Mouse (Mus musculus) liver, embryonic 14.5 days (tissue): ENCODE data around the gene Sh2d4b. TPM values are rescaled to one million over a fixed set of nuclear protein-coding genes. Genes with fewer than 3 reads are reported as not detected.

Source experiments
- ATAC-seq: fragments of 200-750 bp; cut with Nextera tagmentation; 2 replicates; pipeline ENCODE4 v1.8.0; 2017; ENCODE audit warnings: moderate number of reproducible peaks, mild to moderate bottlenecking, moderate library complexity; ENCODE audit not compliant: insufficient read depth
- DNase-seq, 3 experiments: peaks; one replicate each; pipeline ENCODE4 v3.0.0-alpha.2; 2012 to 2013; ENCODE audit warnings: low read depth in 3 of 3, low spot score in 3 of 3
- H3K27ac ChIP-seq: fragments of 300-500 bp; sonication (generic); 2 replicates; pipeline ENCODE4 v1.5.1; 2014; ENCODE audit warnings: moderate library complexity, mild to moderate bottlenecking, control low read depth, inconsistent platforms
- H3K27me3 ChIP-seq: fragments of 300-500 bp; sonication (generic); 2 replicates; pipeline ENCODE4 v1.6.1; 2014; ENCODE audit warnings: mild to moderate bottlenecking, low read length, moderate library complexity; ENCODE audit not compliant: control insufficient read depth, insufficient read depth
- H3K36me3 ChIP-seq: fragments of 300-500 bp; sonication (generic); replicated peaks from 2 replicates; pipeline ENCODE4 v1.6.1; 2014; ENCODE audit warnings: low read depth; ENCODE audit not compliant: control insufficient read depth, insufficient read depth
- H3K4me1 ChIP-seq, 2 experiments: fragments of 200-500 bp in 1 of 2; fragments of 300-500 bp in 1 of 2; sonication (generic) in 1 of 2; replicated peaks; 2 replicates each; pipeline ENCODE4 v1.6.1; 2012 to 2014; ENCODE audit warnings: antibody characterized with exemption in 1 of 2, inconsistent platforms in 1 of 2, low read length in 1 of 2; ENCODE audit not compliant: control insufficient read depth in 2 of 2, insufficient read depth in 2 of 2
- H3K4me2 ChIP-seq: fragments of 300-500 bp; sonication (generic); 2 replicates; pipeline ENCODE4 v1.6.1; 2014; ENCODE audit warnings: low read depth, mild to moderate bottlenecking, control low read depth, moderate library complexity
- H3K4me3 ChIP-seq, 2 experiments: fragments of 200-500 bp in 1 of 2; fragments of 300-500 bp in 1 of 2; sonication (generic) in 1 of 2; 2 replicates each; pipeline ENCODE4 v1.5.1; 2012 to 2014; ENCODE audit warnings: low read depth in 2 of 2, low read length in 2 of 2, mild to moderate bottlenecking in 2 of 2, control low read depth in 1 of 2, inconsistent platforms in 1 of 2, moderate library complexity in 1 of 2; ENCODE audit not compliant: insufficient read depth in 1 of 2
- H3K9ac ChIP-seq: fragments of 300-500 bp; sonication (generic); replicated peaks from 2 replicates; pipeline ENCODE4 v1.6.1; 2014; ENCODE audit warnings: mild to moderate bottlenecking, control low read depth, moderate library complexity
- H3K9me3 ChIP-seq: fragments of 300-500 bp; sonication (generic); 2 replicates; pipeline ENCODE4 v1.6.1; 2016; ENCODE audit warnings: low read length, mixed read lengths; ENCODE audit not compliant: control insufficient read depth
- CTCF ChIP-seq: IDR thresholded peaks from 2 replicates; pipeline ENCODE4 v1.5.1; 2016; ENCODE audit warnings: antibody characterized with exemption, low read depth, control low read depth
- EP300 ChIP-seq: IDR thresholded peaks from 2 replicates; pipeline ENCODE4 v1.6.1; 2016; ENCODE audit warnings: antibody characterized with exemption, low read depth
- WGBS: fragments of 180-500 bp; shearing (Covaris S2); extraction: QIAGEN DNeasy Blood & Tissue Kit; methylation state at CpG from one replicate; pipeline ENCODE4 v1.1.7; 2014; ENCODE audit not compliant: insufficient replicate concordance; 5-methylcytosine and 5-hydroxymethylcytosine counted together
- polyA plus RNA-seq, 2 experiments: library from polyadenylated mRNA; depleted of rRNA in 1 of 2; stranded (reverse) in 1 of 2; unstranded in 1 of 2; fragments of >200 nt; fragmentation: Nextera tagmentation in 1 of 2; extraction: Ambion mirVana in 1 of 2; gene quantifications; 2 replicates each; pipeline versions ENCODE4 v1.2.1 to v1.2.3; 2012 to 2014

The Sh2d4b gene
- polyA plus RNA-seq, 2 experiments: 0.08 to 0.23 TPM

DNA sequence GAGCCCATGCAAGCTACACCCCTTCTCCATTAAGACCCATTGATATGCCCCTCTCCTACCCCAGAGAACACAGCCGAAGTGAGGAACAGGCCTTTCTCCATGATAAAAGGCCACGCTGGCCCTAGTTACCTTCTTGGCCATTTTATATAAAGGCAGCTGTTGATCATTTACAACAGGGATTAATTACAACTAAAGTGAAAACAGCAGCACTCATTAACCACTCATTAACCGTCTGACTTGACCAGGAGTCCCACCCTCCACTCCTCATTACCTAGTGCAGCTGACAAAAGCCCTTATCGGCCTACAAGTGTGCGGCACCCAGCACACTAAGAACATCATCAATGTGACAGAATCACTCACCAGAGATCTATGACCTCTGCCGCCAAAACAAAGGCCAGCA is 20.6 kb upstream of the Sh2d4b start:
- H3K4me1 ChIP-seq: peaks cover 0 to 6% of the 10 kb centered on the region in 2 experiments; a peak in 2 of 4 replicates
- WGBS: 88% methylated on average over 6 of the region's 6 CpGs
- no peak for ATAC-seq

DNA sequence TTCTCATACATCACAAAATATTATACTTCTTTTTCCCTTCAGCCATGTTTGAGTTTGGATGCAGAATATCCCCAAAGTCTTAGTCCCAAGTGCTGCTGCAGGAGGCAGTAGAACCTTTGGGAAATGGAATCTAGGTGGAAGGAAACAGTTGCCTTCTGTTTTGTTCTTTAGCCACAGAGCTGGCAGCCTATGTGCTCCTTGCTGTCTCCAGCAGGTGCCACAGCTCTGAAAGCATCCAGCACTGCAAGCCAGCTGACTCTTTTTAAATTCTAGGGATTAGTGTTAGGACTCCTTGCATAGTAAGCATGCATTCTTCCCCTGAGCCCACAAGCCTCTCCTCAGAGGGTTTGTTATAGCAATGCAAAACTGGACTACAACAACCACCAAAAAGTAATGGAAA is 18.5 kb upstream of the Sh2d4b start:
- ATAC-seq: no peak
- Histone ChIP-seq H3K9ac (no peak overlapping the region), H3K9me3 (no peaks in the 10 kb centered on the region), H3K4me2 (no peak overlapping the region), H3K27ac (no peak overlapping the region), H3K36me3 (peaks cover 38% of the 10 kb centered on the region), H3K4me3 (no peak overlapping the region), H3K27me3 (no peaks in the 10 kb centered on the region), H3K4me1 (peaks cover 0 to 3% of the 10 kb centered on the region in 2 experiments; a peak in 2 of 4 replicates)
- no peak for TF ChIP-seq CTCF
- TF ChIP-seq EP300: no peak
- no peak for DNase-seq

More for the DNA sequence above, 20.6 kb upstream of the Sh2d4b start:
- H3K36me3 ChIP-seq: peaks cover 25% of the 10 kb centered on the region
- no peak overlapping the region for H3K4me2 ChIP-seq
- no peak for DNase-seq
- no peak overlapping the region for H3K27ac ChIP-seq
- no peaks in the 10 kb centered on the region for H3K27me3 ChIP-seq
- TF ChIP-seq EP300: no peak
- TF ChIP-seq CTCF: no peak
- no peak overlapping the region for H3K9ac ChIP-seq
- H3K9me3 ChIP-seq: no peaks in the 10 kb centered on the region
- no peak overlapping the region for H3K4me3 ChIP-seq

DNA sequence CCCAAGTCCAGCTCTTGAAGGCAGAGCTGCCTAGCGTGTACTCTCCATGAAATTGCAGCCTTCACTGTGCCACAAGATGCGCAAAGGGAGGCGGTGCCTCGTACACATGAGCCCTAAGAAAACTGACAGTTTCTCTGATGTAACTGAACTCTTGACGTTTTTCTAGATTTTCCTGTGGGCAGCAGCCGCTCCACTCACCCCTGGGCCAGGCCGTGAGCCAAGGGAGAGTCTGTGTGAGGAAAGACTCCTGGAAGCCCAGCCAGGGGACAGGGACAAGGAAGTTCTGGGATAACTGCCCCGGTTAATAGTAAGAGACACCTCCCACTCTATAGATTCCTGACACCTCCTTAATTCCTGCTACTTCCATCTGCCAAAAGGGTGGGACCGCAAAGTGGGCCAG is 15.7 kb upstream of the Sh2d4b start:
- 77% methylated on average over 9 of the region's 9 CpGs for WGBS
- H3K36me3 ChIP-seq: peaks cover 25% of the 10 kb centered on the region

DNA sequence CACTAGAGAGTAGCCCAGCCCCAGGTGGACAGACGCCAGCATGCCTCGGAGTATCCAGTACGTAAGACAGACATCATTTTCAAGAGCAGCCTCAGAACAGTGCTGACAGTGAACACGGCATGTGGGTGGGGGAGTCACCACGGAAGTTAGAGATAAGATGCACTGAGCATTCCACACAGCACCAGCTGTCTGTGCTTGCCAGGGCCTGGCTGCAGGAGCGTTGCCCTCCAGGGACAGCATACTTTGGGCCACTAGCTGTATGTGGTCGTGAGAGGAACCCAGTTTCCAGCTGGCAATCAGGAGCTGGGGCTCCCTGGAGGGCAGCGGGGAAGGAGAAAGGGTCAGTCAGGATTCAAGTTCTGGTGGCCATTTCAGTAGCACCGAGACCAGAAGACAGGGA is 13.7 kb upstream of the Sh2d4b start:
- TF ChIP-seq EP300 (no peak), CTCF (no peak)
- WGBS: 35% methylated on average over 9 of the region's 9 CpGs

More for the DNA sequence above, 15.7 kb upstream of the Sh2d4b start:
- no peak for TF ChIP-seq EP300
- TF ChIP-seq CTCF: no peak
- Histone ChIP-seq H3K4me2 (no peak overlapping the region), H3K9me3 (no peaks in the 10 kb centered on the region), H3K27ac (no peak overlapping the region), H3K27me3 (no peaks in the 10 kb centered on the region), H3K4me1 (peaks cover 0 to 4% of the 10 kb centered on the region in 2 experiments; a peak in 2 of 4 replicates), H3K4me3 (no peak overlapping the region), H3K9ac (no peak overlapping the region)
- DNase-seq: no peak
- no peak for ATAC-seq

DNA sequence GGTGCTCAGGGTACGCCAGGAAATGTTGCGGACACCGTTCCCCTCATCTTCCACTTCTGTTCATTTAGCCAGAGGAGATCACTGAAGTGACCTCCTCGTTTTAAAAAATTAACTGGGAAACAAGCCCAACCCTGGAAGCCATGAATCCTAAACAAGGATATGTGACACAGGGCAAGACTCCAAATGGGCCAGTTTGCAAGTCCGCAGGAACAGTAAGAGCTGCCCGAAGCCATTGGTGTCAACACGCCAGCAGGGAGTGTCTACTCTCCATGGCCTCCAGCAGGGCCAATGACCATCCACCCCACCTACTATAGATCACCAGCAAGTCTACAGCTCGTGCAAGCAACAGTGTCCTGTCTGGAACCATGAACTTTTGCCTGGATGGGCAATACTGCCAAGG is 12.7 kb upstream of the Sh2d4b start:
- no peak overlapping the region for H3K4me2 ChIP-seq
- 75% methylated on average over 8 of the region's 8 CpGs for WGBS
- no peak overlapping the region for H3K4me3 ChIP-seq
- DNase-seq (no peak), ATAC-seq (no peak)
- H3K27me3 ChIP-seq: no peaks in the 10 kb centered on the region
- peaks cover 18% of the 10 kb centered on the region for H3K36me3 ChIP-seq
- no peak overlapping the region for H3K27ac ChIP-seq
- H3K4me1 ChIP-seq: peaks cover 0 to 12% of the 10 kb centered on the region in 2 experiments; a peak in 2 of 4 replicates
- no peak overlapping the region for H3K9ac ChIP-seq
- H3K9me3 ChIP-seq: no peaks in the 10 kb centered on the region
- TF ChIP-seq CTCF: no peak
- no peak for TF ChIP-seq EP300

More for the DNA sequence above, 13.7 kb upstream of the Sh2d4b start:
- no peaks in the 10 kb centered on the region for H3K27me3 ChIP-seq
- H3K4me3 ChIP-seq: no peak overlapping the region
- no peak overlapping the region for H3K27ac ChIP-seq
- H3K9ac ChIP-seq: no peak overlapping the region
- DNase-seq: no peak
- no peak overlapping the region for H3K4me2 ChIP-seq
- peaks cover 0 to 12% of the 10 kb centered on the region in 2 experiments; a peak in 2 of 4 replicates for H3K4me1 ChIP-seq
- H3K9me3 ChIP-seq: no peaks in the 10 kb centered on the region
- H3K36me3 ChIP-seq: peaks cover 18% of the 10 kb centered on the region
- no peak for ATAC-seq
